Mouse (Mus musculus) hindbrain, embryonic 15.5 days (tissue): ENCODE measurements at regions not wholly inside any gene's neighbourhood (a gene's known extent, or its start where the extent isn't known, plus 50 kb on each side); places are given as distances from the start of the nearest gene placed in this dataset.
A peak's percentile ranks its signal among the peaks of the same experiment; 100 is the strongest.

Source experiments
- ATAC-seq: fragments of 200-750 bp; cut with Nextera tagmentation; 2 replicates; pipeline ENCODE4 v1.8.0; 2017; ENCODE audit warnings: low read depth, moderate number of reproducible peaks, moderate TSS enrichment; ENCODE audit not compliant: low FRiP score
- H3K27ac ChIP-seq: fragments of 300-500 bp; sonication (generic); replicated peaks from 2 replicates; pipeline ENCODE4 v1.5.1; 2015; ENCODE audit warnings: mild to moderate bottlenecking, inconsistent platforms
- H3K27me3 ChIP-seq: fragments of 300-500 bp; sonication (generic); 2 replicates; pipeline ENCODE4 v1.6.1; 2015; ENCODE audit warnings: control low read depth, inconsistent platforms
- H3K36me3 ChIP-seq: fragments of 300-500 bp; sonication (generic); 2 replicates; pipeline ENCODE4 v1.6.1; 2015; ENCODE audit warnings: control low read depth, inconsistent platforms
- H3K4me1 ChIP-seq: fragments of 300-500 bp; sonication (generic); replicated peaks from 2 replicates; pipeline ENCODE4 v1.6.1; 2015; ENCODE audit warnings: control low read depth, inconsistent platforms
- H3K4me2 ChIP-seq: fragments of 300-500 bp; sonication (generic); 2 replicates; pipeline ENCODE4 v1.6.1; 2015; ENCODE audit warnings: moderate library complexity, mild to moderate bottlenecking, inconsistent platforms
- H3K4me3 ChIP-seq: fragments of 300-500 bp; sonication (generic); 2 replicates; pipeline ENCODE4 v1.5.1; 2015; ENCODE audit warnings: mild to moderate bottlenecking, inconsistent platforms
- H3K9ac ChIP-seq: fragments of 300-500 bp; sonication (generic); 2 replicates; pipeline ENCODE4 v1.6.1; 2015; ENCODE audit warnings: inconsistent platforms
- H3K9me3 ChIP-seq: fragments of 300-500 bp; sonication (generic); 2 replicates; pipeline ENCODE4 v1.6.1; 2016; ENCODE audit warnings: control low read depth, inconsistent platforms
- WGBS: fragments of 180-500 bp; shearing (Covaris S2); methylation state at CpG from one replicate; pipeline ENCODE4 v1.1.7; 2015; 5-methylcytosine and 5-hydroxymethylcytosine counted together

DNA sequence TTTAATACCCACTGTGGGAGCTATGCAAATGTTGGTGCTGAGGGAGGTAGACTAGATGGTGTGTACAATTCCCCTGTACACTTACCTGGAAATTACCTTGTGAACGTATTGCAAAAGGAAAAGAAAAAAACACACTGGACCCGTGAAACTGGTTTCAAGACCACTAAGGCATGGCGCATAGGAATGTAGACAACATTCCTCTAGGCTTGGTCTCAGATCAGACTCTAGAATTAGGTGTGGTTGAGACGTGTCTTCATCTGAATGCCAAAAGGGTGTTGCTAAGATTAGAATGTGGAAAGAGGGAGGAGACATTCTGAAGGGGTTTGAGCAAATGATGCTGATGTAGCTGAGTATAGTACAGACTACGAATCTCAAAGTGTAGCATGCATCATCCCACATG, 237.1 kb upstream of the Tank start:
- Histone ChIP-seq H3K27me3 (no peaks in the 10 kb centered on the region), H3K9ac (no peak overlapping the region), H3K4me1 (no peaks in the 10 kb centered on the region), H3K4me2 (no peak overlapping the region), H3K27ac (no peak overlapping the region), H3K9me3 (no peaks in the 10 kb centered on the region), H3K4me3 (no peak overlapping the region), H3K36me3 (no peaks in the 10 kb centered on the region)
- WGBS, result 88% methylated on average over 5 of the region's 5 CpGs
- ATAC-seq, result no peak

DNA sequence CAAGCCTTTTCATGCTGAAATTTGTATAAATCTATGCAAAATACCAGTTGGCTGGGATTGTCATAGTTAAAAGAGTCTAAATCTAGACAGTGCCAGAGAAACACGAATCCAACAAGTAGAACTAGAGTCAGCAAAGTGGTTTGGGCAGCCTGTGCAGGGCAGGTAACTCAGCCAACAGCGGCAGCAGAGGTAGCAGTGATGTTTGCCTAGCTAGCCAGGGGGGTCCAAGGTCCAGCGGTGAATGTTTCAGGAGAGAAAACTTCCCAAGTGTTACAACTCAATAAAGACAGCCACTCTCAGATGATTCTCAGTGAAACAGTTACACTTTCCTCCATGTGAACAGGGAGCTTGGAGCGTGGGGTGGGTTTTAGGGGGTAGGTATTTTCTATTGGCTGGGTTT, 259.2 kb upstream of the Tank start:
- 90% methylated on average over 4 of the region's 4 CpGs for WGBS
- ATAC-seq, result no peak
- H3K4me2 ChIP-seq, result no peak overlapping the region

GRCm38 (mm10) chr2:61310405-61310804, 268.0 kb upstream of the Tank start:
- 69% methylated on average over 4 of the region's 4 CpGs for WGBS
- ATAC-seq, result no peak
- Histone ChIP-seq H3K27ac (no peak overlapping the region), H3K36me3 (no peaks in the 10 kb centered on the region), H3K27me3 (no peaks in the 10 kb centered on the region), H3K4me2 (no peak overlapping the region), H3K4me3 (no peak overlapping the region), H3K4me1 (no peaks in the 10 kb centered on the region), H3K9ac (no peak overlapping the region), H3K9me3 (no peaks in the 10 kb centered on the region)

More for the DNA sequence above, 259.2 kb upstream of the Tank start:
- no peaks in the 10 kb centered on the region for H3K4me1 ChIP-seq
- no peak overlapping the region for H3K4me3 ChIP-seq
- no peak overlapping the region for H3K27ac ChIP-seq
- H3K9ac ChIP-seq, result no peak overlapping the region
- no peaks in the 10 kb centered on the region for H3K36me3 ChIP-seq
- no peaks in the 10 kb centered on the region for H3K27me3 ChIP-seq
- H3K9me3 ChIP-seq, result no peaks in the 10 kb centered on the region

DNA sequence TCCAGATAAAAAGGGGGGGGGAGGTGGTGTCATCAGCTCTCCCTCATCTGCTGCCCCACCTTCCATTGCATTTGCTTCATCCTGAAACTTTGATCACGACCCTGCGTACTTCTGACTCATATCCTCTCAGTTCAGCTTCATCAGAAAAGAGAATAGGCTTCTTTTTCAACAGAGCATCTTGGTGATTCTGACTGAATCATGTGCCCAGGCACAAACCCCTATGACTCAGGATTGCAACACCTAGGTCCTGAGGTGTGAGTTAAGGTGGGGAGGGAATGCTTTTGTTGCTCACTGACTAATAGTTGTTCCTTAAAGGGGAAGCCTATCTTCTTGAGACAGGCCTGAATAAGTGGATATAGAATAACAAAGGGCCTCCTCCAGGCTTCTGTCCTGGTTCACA, 269.2 kb upstream of the Tank start:
- H3K36me3 ChIP-seq, result no peaks in the 10 kb centered on the region
- no peak overlapping the region for H3K9ac ChIP-seq
- WGBS, result 94% methylated on average over 2 of the region's 2 CpGs
- ATAC-seq, result no peak
- H3K4me3 ChIP-seq, result no peak overlapping the region
- no peaks in the 10 kb centered on the region for H3K9me3 ChIP-seq
- no peaks in the 10 kb centered on the region for H3K27me3 ChIP-seq
- no peak overlapping the region for H3K4me2 ChIP-seq
- no peak overlapping the region for H3K27ac ChIP-seq
- H3K4me1 ChIP-seq, result no peaks in the 10 kb centered on the region

DNA sequence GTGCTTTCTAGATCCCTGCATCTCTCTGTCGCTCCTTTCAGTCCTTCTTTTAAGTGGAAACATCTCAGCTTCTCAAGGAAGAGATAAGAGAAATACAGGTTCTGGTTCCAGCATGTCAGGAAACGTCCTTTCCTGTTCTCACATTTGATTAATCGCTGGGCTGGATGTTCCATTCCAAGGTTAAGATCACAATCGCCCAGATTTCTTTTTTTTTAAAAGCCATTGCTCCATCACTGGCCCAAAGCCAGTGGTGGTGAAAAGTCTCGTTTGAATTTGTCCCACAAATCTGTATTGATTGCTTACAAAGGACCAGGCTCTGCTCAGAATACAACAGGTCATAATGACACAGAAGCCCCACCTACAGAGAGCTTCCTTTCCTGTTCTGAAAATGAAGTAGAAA, 281.2 kb upstream of the Tank start:
- no peak for ATAC-seq
- Histone ChIP-seq H3K27me3 (no peaks in the 10 kb centered on the region), H3K9ac (no peak overlapping the region), H3K4me2 (no peak overlapping the region), H3K4me3 (no peak overlapping the region), H3K4me1 (no peaks in the 10 kb centered on the region), H3K27ac (no peak overlapping the region), H3K36me3 (no peaks in the 10 kb centered on the region), H3K9me3 (no peaks in the 10 kb centered on the region)
- 71% methylated on average over 5 of the region's 5 CpGs for WGBS

GRCm38 (mm10) chr2:61296606-61297005, 281.8 kb upstream of the Tank start:
- Histone ChIP-seq H3K27me3 (no peaks in the 10 kb centered on the region), H3K4me3 (no peak overlapping the region), H3K4me1 (no peaks in the 10 kb centered on the region), H3K4me2 (no peak overlapping the region), H3K9ac (no peak overlapping the region), H3K27ac (no peak overlapping the region), H3K9me3 (no peaks in the 10 kb centered on the region), H3K36me3 (no peaks in the 10 kb centered on the region)
- no peak for ATAC-seq
- WGBS, result 90% methylated on average over 6 of the region's 6 CpGs

GRCm38 (mm10) chr2:61295261-61295964, 283.0 kb upstream of the Tank start:
- H3K9me3 ChIP-seq, result no peaks in the 10 kb centered on the region
- H3K4me3 ChIP-seq, result no peak overlapping the region
- no peak overlapping the region for H3K27ac ChIP-seq
- H3K9ac ChIP-seq, result no peak overlapping the region
- no peaks in the 10 kb centered on the region for H3K36me3 ChIP-seq
- no peaks in the 10 kb centered on the region for H3K27me3 ChIP-seq
- ATAC-seq, result no peak
- H3K4me2 ChIP-seq, result no peak overlapping the region
- 72% methylated on average over 6 of the region's 6 CpGs for WGBS
- H3K4me1 ChIP-seq, result no peaks in the 10 kb centered on the region

DNA sequence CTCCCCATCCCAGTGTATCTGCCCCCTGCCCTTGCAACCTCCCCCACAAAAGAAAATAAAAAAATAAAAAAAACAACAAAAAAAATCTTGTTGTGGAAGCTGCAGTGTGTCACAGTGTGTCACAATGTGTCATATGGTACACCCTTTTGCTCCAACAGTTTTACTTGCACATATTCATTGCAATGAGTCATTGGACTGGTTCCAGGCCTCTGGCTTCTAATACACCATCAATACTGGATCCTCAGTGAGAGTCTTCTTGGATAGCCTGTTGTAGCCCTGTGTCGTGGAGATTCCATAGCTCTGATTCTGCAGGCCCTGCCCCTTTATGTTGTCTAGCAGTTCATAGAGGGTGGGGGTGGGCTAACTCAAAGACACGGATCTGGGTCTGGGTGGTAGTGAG, 290.1 kb upstream of the Tank start:
- peaks cover 12% of the 10 kb centered on the region for H3K4me1 ChIP-seq
- no peaks in the 10 kb centered on the region for H3K9me3 ChIP-seq
- H3K4me2 ChIP-seq, result no peak overlapping the region
- H3K9ac ChIP-seq, result no peak overlapping the region
- H3K27me3 ChIP-seq, result no peaks in the 10 kb centered on the region
- WGBS, result 88% methylated on average over 2 of the region's 2 CpGs
- no peak overlapping the region for H3K4me3 ChIP-seq
- no peaks in the 10 kb centered on the region for H3K36me3 ChIP-seq
- no peak overlapping the region for H3K27ac ChIP-seq
- no peak for ATAC-seq

DNA sequence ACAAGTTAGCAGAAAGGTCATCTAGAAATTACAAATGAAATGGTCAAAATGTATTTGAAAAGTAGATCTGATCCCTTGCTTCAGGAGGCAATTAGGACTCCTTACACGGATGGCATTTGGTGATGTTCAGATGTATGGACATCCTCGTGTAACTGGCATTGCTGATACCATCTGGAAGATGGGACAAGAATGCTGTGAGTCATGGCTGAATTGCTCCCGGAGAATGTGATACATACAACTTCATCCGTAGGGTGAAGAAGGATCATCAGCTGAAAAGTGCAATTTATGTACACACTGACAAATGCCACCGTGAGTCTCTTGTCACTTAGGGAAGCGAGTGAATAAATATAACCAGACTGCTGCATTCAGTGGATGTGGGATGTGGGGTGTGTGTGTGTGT, 293.7 kb upstream of the Tank start:
- ATAC-seq, result no peak
- no peak overlapping the region for H3K4me2 ChIP-seq
- WGBS, result 79% methylated on average over 6 of the region's 6 CpGs

DNA sequence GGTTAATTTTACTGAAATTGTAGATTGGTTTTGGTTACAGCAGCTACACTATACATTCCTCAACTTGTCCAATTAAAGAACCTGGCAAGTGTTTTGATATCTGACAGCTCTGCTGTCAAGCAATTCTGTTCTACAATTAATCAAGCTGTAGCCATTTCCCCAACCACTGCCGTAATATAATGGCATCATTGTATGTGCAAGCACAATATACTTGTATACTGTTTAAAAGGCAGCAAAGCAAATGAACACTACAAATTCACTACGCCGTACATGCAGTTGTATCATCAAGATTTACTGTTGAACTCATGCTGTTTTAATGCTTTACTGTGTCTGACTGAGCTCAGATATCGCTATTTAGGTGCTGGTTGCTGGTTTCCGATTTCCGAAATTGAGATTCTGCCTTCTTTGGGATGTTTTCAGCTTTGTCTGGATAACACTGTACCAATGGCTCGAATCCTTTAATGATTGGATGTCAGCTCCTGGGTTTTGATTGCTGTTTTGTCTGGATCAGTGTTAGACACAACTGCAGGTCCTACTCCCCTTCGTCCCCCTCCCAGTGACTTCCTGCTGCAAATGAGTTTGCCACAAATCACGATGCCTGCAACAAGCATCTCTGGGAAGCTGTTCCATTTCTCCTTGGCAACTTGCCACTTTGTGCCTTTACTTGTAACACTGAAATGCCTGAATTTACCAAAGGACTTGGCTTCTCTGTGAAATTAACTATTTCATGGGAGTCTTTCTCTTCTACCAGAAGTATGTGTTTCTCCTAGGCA, 294.4 kb upstream of the Tank start:
- Histone ChIP-seq H3K9ac (no peak overlapping the region), H3K4me2 (peak overlapping the region; percentile 36), H3K4me3 (no peak overlapping the region), H3K36me3 (no peaks in the 10 kb centered on the region), H3K27ac (peak overlapping the region; percentile 43), H3K9me3 (no peaks in the 10 kb centered on the region), H3K27me3 (no peaks in the 10 kb centered on the region), H3K4me1 (peaks cover 12% of the 10 kb centered on the region)
- ATAC-seq, result no peak
- 51% methylated on average over 9 of the region's 9 CpGs for WGBS

More for the DNA sequence above, 293.7 kb upstream of the Tank start:
- peaks cover 12% of the 10 kb centered on the region for H3K4me1 ChIP-seq
- H3K4me3 ChIP-seq, result no peak overlapping the region
- H3K36me3 ChIP-seq, result no peaks in the 10 kb centered on the region
- no peak overlapping the region for H3K9ac ChIP-seq
- H3K9me3 ChIP-seq, result no peaks in the 10 kb centered on the region
- H3K27ac ChIP-seq, result no peak overlapping the region
- no peaks in the 10 kb centered on the region for H3K27me3 ChIP-seq

DNA sequence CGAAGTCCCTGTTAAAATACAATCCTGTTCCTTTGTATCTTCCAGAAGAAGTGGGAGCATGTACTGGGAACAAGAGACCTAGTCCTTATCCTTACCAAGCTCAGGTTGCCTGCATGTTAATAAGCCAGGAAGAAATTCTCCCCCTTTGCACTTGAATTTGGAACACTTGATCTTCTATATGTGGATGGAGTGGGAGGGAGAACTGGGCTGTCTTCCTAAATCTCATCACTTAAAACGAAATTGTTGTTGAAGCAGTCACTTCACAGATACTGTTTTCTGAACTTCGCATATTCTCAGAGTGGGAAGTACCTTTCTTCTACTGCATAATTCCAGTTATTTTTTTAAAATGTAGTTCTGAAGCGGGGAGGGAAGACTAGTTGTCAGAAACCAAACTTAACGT, 305.7 kb upstream of the Tank start:
- 87% methylated on average over 5 of the region's 5 CpGs for WGBS
- no peaks in the 10 kb centered on the region for H3K36me3 ChIP-seq

DNA sequence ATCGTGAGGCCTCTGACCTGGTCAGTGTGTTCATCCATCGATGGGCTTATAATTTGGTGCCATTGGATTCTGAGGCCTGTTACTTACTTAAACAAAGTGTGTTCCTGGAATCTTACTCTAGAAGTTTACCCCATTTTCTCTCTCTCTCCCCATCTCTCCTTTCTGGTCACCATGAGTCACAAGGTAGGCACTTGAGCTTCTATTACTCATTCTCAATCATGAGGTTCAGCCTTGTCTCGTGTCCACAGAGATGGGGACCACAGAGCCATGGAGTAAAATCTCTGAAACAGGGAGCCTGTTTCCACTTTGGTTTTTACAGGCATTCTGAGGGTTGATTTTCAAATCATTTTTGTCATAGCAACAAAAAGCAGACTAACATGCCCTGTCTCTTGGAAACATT, 304.7 kb upstream of the Rbms1 start:
- Histone ChIP-seq H3K36me3 (no peaks in the 10 kb centered on the region), H3K4me3 (no peak overlapping the region), H3K4me2 (no peak overlapping the region), H3K27ac (no peak overlapping the region), H3K9ac (no peak overlapping the region), H3K9me3 (no peaks in the 10 kb centered on the region), H3K4me1 (peaks cover 6% of the 10 kb centered on the region; the same call in 1 of the 2 replicates), H3K27me3 (no peaks in the 10 kb centered on the region)
- WGBS, result 94% methylated on average over 3 of the region's 3 CpGs
- ATAC-seq, result no peak

More for the DNA sequence above, 305.7 kb upstream of the Tank start:
- H3K27me3 ChIP-seq, result no peaks in the 10 kb centered on the region
- H3K4me1 ChIP-seq, result peaks cover 6% of the 10 kb centered on the region; the same call in 1 of the 2 replicates
- no peak for ATAC-seq
- no peak overlapping the region for H3K4me3 ChIP-seq
- no peaks in the 10 kb centered on the region for H3K9me3 ChIP-seq
- H3K9ac ChIP-seq, result no peak overlapping the region
- no peak overlapping the region for H3K4me2 ChIP-seq
- no peak overlapping the region for H3K27ac ChIP-seq
